Mouse (Mus musculus) lung, embryonic 15.5 days (tissue): ENCODE results near the gene Ubac2. TPM values are rescaled to one million over a fixed set of nuclear protein-coding genes. Genes with fewer than 3 reads are reported as not detected.

ENCODE experiments used
- ATAC-seq: fragments of 200-750 bp; cut with Nextera tagmentation; 2 replicates; pipeline ENCODE4 v1.8.0; 2017; ENCODE audit warnings: moderate number of reproducible peaks, borderline replicate concordance; ENCODE audit not compliant: low FRiP score, low TSS enrichment; ENCODE audit errors: extremely low read depth
- H3K27ac ChIP-seq: fragments of 300-500 bp; sonication (generic); 2 replicates; pipeline ENCODE4 v1.5.1; 2015; ENCODE audit warnings: moderate library complexity, mild to moderate bottlenecking, inconsistent platforms
- H3K27me3 ChIP-seq: fragments of 300-500 bp; sonication (generic); 2 replicates; pipeline ENCODE4 v1.6.1; 2015; ENCODE audit warnings: inconsistent platforms
- H3K36me3 ChIP-seq: fragments of 300-500 bp; sonication (generic); 2 replicates; pipeline ENCODE4 v1.6.1; 2015; ENCODE audit warnings: inconsistent platforms
- H3K4me1 ChIP-seq: fragments of 300-500 bp; sonication (generic); 2 replicates; pipeline ENCODE4 v1.6.1; 2015; ENCODE audit warnings: inconsistent platforms
- H3K4me2 ChIP-seq: fragments of 300-500 bp; sonication (generic); 2 replicates; pipeline ENCODE4 v1.6.1; 2015; ENCODE audit warnings: inconsistent platforms, mild to moderate bottlenecking, moderate library complexity
- H3K4me3 ChIP-seq: fragments of 300-500 bp; sonication (generic); 2 replicates; pipeline ENCODE4 v1.5.1; 2015; ENCODE audit warnings: mild to moderate bottlenecking, inconsistent platforms
- H3K9ac ChIP-seq: fragments of 300-500 bp; sonication (generic); 2 replicates; pipeline ENCODE4 v1.6.1; 2015; ENCODE audit warnings: inconsistent platforms
- H3K9me3 ChIP-seq: fragments of 300-500 bp; sonication (generic); 2 replicates; pipeline ENCODE4 v1.6.1; 2016; ENCODE audit warnings: inconsistent platforms
- WGBS: fragments of 180-500 bp; shearing (Covaris S2); methylation state at CpG from one replicate; pipeline ENCODE4 v1.1.7; 2015; 5-methylcytosine and 5-hydroxymethylcytosine counted together
- polyA plus RNA-seq: library from polyadenylated mRNA; unstranded; fragments of >200 nt; fragmentation: Nextera tagmentation; extraction: Ambion mirVana; gene quantifications from 2 replicates; pipeline ENCODE4 v1.2.1, GENCODE M21; 2015

Ubac2 gene
- polyA plus RNA-seq, 1 experiment from 2014 or later, result 60.4 TPM

- peak; percentile 37; the same call in 1 of the 2 replicates for ATAC-seq
- Histone ChIP-seq H3K4me3 (no peak overlapping the region), H3K9me3 (no peaks in the 10 kb centered on the region), H3K27me3 (no peaks in the 10 kb centered on the region), H3K9ac (no peak overlapping the region), H3K4me1 (peaks cover 6% of the 10 kb centered on the region; the same call in 1 of the 2 replicates), H3K36me3 (peaks cover 2% of the 10 kb centered on the region; the same call in 1 of the 2 replicates), H3K4me2 (no peak overlapping the region), H3K27ac (no peak overlapping the region)
- WGBS, result 79% methylated on average over 8 of the region's 8 CpGs
These were observed 118.4 kb downstream of the Ubac2 start for GRCm38 (mm10) chr14:121996786-121997185.

DNA sequence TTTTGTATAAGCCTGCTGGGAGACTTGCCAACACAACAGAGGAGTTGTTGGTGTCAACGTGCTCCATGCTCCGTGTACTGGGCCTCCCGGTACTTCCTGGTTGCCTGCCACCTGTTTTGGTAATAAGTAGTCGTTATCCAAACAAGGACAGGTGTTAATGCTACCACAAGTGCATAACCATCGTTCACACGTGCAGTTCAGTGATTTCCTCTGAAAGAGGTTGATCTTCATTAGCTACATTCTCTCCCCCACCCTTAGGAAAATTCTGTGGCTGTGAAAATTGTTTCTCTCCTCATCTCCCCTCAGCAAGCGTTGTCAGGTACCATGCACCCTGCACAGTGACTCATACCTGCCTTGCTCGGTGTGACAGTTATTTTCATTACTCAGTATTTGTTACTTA, 121.0 kb downstream of the Ubac2 start:
- no peaks in the 10 kb centered on the region for H3K9me3 ChIP-seq
- no peak overlapping the region for H3K27ac ChIP-seq
- H3K36me3 ChIP-seq, result peaks cover 2% of the 10 kb centered on the region; the same call in 1 of the 2 replicates
- no peak overlapping the region for H3K4me2 ChIP-seq
- peaks cover 6% of the 10 kb centered on the region; the same call in 1 of the 2 replicates for H3K4me1 ChIP-seq
- no peaks in the 10 kb centered on the region for H3K27me3 ChIP-seq
- H3K9ac ChIP-seq, result no peak overlapping the region
- WGBS, result 79% methylated on average over 8 of the region's 8 CpGs
- ATAC-seq, result no peak
- no peak overlapping the region for H3K4me3 ChIP-seq

- H3K27ac ChIP-seq, result no peak overlapping the region
- no peak overlapping the region for H3K9ac ChIP-seq
- no peaks in the 10 kb centered on the region for H3K9me3 ChIP-seq
- peaks cover 6% of the 10 kb centered on the region; the same call in 1 of the 2 replicates for H3K4me1 ChIP-seq
- no peaks in the 10 kb centered on the region for H3K36me3 ChIP-seq
- no peak overlapping the region for H3K4me3 ChIP-seq
- no peak for ATAC-seq
- H3K4me2 ChIP-seq, result no peak overlapping the region
- H3K27me3 ChIP-seq, result no peaks in the 10 kb centered on the region
- WGBS, result 90% methylated on average over 17 of the region's 17 CpGs
These were observed 122.1 kb downstream of the Ubac2 start for GRCm38 (mm10) chr14:122000346-122001105.

- Histone ChIP-seq H3K9ac (no peak overlapping the region), H3K4me2 (no peak overlapping the region), H3K9me3 (no peaks in the 10 kb centered on the region), H3K4me3 (no peak overlapping the region), H3K27me3 (no peaks in the 10 kb centered on the region), H3K27ac (no peak overlapping the region), H3K4me1 (no peaks in the 10 kb centered on the region), H3K36me3 (no peaks in the 10 kb centered on the region)
- 89% methylated on average over 7 of the region's 7 CpGs for WGBS
- no peak for ATAC-seq
These were observed 123.8 kb downstream of the Ubac2 start for GRCm38 (mm10) chr14:122002224-122002623.

DNA sequence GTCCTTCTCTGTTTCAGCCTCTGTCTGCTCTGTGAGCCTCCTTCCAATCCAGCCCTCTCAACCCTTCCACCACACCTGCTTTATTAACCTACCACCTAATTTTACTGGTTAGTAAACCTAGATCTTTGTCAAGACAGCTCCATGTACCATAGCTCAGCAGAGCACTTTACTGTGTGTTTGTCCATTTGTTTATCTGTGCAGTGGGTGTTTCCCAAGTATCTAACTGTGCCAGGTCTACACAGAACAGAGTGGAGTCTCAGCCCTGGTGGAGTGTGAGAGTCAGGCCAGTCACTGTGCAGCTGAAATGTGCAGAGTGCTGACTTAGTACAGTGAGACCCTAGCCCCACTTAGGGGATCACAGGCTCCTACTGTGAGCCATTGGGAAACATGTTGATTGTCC, 125.4 kb downstream of the Ubac2 start:
- ATAC-seq, result no peak
- Histone ChIP-seq H3K27me3 (no peaks in the 10 kb centered on the region), H3K36me3 (0 out of 2 replicates have a peak, but pooled peaks cover under 1% of the 10 kb centered on the region), H3K4me3 (no peak overlapping the region), H3K9ac (no peak overlapping the region), H3K9me3 (no peaks in the 10 kb centered on the region), H3K27ac (no peak overlapping the region), H3K4me1 (no peaks in the 10 kb centered on the region), H3K4me2 (no peak overlapping the region)

DNA sequence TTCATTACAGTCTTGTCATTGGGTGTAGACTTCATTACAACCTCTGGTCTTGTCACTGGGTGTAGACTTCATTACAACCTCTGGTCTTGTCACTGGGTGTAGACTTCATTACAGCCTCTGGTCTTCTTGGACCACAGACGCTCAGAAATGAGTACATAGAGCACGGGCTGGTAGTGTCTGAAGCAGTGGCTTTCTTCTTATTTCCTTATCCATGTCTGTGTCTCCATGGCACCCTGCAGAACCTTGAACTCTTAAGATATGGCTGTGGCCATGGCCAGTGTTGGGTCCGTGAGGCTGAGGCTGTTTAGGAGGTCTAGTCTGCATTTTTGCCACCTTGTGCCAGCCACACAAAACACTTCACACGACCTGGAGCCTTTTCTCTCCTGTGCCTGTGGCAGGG, 129.8 kb downstream of the Ubac2 start:
- H3K27me3 ChIP-seq, result no peaks in the 10 kb centered on the region
- no peak overlapping the region for H3K27ac ChIP-seq
- no peaks in the 10 kb centered on the region for H3K9me3 ChIP-seq
- H3K4me3 ChIP-seq, result no peak overlapping the region
- H3K36me3 ChIP-seq, result peaks cover 8% of the 10 kb centered on the region; the same call in 1 of the 2 replicates
- WGBS, result 85% methylated on average over 4 of the region's 4 CpGs
- no peaks in the 10 kb centered on the region for H3K4me1 ChIP-seq
- H3K4me2 ChIP-seq, result no peak overlapping the region
- no peak for ATAC-seq
- no peak overlapping the region for H3K9ac ChIP-seq

DNA sequence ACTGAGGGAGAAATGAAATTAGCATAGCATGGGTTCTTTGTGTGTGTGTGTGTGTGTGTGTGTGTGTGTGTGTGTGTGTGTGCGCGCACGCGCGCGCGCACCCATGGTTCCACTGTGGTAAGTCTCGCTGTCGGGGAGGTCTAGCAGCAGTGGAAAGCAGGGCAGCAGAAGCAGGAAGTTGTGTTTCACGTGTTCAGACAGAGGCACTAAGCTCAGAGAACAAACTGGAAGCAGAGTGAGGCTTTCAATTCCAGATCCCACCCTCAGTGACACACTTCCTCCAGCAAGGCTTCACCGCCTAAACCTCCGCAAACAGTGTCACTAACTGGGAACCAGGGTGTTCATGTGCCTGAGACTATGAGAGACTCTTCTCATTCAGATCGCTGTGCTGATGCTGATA, 131.1 kb downstream of the Ubac2 start:
- no peak overlapping the region for H3K27ac ChIP-seq
- H3K9me3 ChIP-seq, result no peaks in the 10 kb centered on the region
- no peaks in the 10 kb centered on the region for H3K27me3 ChIP-seq
- no peak overlapping the region for H3K4me3 ChIP-seq
- peaks cover 8% of the 10 kb centered on the region; the same call in 1 of the 2 replicates for H3K36me3 ChIP-seq
- 89% methylated on average over 13 of the region's 13 CpGs for WGBS
- no peak overlapping the region for H3K9ac ChIP-seq
- ATAC-seq, result no peak
- H3K4me2 ChIP-seq, result no peak overlapping the region
- H3K4me1 ChIP-seq, result no peaks in the 10 kb centered on the region

DNA sequence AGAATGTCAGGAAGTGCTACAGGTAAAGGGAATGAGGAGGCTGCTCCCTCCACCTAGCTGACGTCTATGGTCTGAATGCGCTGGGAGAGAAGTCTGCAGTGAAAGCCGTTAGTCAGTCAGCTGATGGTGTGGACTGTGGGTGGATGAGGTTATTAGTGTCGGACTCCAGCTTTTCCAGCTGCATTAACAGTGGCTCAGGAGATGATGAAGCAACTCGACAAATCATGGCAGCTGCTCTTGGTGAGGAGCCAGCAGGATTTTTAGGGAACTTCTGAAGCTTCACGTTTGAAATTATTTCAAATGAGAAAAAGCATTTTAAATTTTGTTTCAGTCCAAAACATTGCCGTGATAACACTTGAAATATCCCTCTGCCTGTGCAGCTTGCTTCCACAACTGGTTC, 131.9 kb downstream of the Ubac2 start:
- 79% methylated on average over 7 of the region's 7 CpGs for WGBS
- ATAC-seq, result no peak
- no peak overlapping the region for H3K4me3 ChIP-seq

DNA sequence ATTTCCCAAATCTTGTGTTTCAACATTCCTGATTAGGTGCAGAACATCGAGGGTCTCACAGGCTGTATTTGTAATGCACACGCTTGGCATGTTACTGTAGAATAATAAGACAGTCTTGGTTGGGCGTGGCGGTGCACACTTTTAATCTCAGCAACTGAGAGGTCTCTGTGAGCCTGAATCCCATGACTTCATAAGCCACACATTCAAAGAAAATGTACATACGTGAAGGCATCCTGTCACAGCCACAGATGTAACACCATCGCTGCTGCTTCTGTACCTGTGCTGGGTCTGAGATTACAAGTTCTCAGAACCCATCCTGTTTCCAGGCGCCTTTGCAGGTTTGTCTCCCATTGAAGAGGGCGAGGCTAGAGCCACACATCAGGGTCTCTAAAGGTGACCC, 133.3 kb downstream of the Ubac2 start:
- 91% methylated on average over 8 of the region's 8 CpGs for whole genome bisulfite sequencing
- no peak overlapping the region for H3K4me2 ChIP-seq
- no peaks in the 10 kb centered on the region for H3K4me1 ChIP-seq
- no peak overlapping the region for H3K9ac ChIP-seq
- no peaks in the 10 kb centered on the region for H3K27me3 ChIP-seq
- peaks cover 8% of the 10 kb centered on the region; the same call in 1 of the 2 replicates for H3K36me3 ChIP-seq
- no peak for ATAC-seq
- no peak overlapping the region for H3K27ac ChIP-seq
- H3K4me3 ChIP-seq, result no peak overlapping the region
- H3K9me3 ChIP-seq, result no peaks in the 10 kb centered on the region

More for the DNA sequence above, 131.9 kb downstream of the Ubac2 start:
- no peak overlapping the region for H3K27ac ChIP-seq
- H3K9ac ChIP-seq, result no peak overlapping the region
- peaks cover 8% of the 10 kb centered on the region; the same call in 1 of the 2 replicates for H3K36me3 ChIP-seq
- H3K9me3 ChIP-seq, result no peaks in the 10 kb centered on the region
- H3K4me2 ChIP-seq, result no peak overlapping the region
- H3K4me1 ChIP-seq, result no peaks in the 10 kb centered on the region
- no peaks in the 10 kb centered on the region for H3K27me3 ChIP-seq

DNA sequence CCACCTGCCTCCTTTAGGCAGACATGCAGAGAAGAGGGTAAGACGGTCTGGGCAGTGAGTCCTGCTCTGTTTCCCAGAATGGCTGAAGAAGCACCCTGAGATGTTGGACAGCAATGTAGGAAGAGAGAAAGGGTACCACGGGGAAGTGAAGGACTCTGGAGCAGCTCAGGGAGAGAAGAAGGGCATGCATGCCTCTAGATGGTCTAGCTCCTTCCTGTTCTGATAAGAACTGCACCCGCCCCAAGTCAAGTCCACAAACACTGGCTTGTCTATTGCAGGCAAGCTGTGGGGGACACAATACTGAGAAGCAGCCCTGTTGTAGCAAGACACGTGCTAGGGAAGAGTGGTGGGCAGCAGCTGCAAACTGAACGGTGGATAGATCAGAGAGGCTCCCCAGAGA, 133.8 kb downstream of the Ubac2 start:
- Histone ChIP-seq H3K4me1 (no peaks in the 10 kb centered on the region), H3K27me3 (no peaks in the 10 kb centered on the region), H3K36me3 (peaks cover 8% of the 10 kb centered on the region; the same call in 1 of the 2 replicates), H3K4me2 (no peak overlapping the region), H3K27ac (no peak overlapping the region), H3K9me3 (no peaks in the 10 kb centered on the region), H3K9ac (no peak overlapping the region), H3K4me3 (no peak overlapping the region)
- no peak for ATAC-seq
- 66% methylated on average over 5 of the region's 5 CpGs for WGBS

DNA sequence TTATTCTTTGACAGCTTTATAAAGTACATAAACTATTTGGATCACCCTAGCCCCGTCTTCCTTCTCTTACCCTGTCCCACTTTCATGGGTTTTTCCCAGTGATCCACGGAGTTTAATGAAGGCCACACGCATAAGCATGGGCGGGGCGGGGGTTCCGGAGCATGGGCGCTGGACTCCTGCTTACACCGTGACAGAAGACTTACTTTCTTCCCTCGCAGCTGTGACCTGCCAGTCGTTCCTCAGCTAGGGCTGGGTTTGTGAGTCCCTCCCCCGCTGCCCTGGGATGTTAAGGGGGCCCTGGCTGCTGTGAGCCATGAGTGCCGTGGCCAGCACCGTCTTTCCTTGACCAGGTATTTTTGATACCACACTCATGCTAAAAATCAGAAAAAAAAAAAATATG, 134.4 kb downstream of the Ubac2 start:
- no peak overlapping the region for H3K27ac ChIP-seq
- ATAC-seq, result no peak
- WGBS, result 72% methylated on average over 13 of the region's 13 CpGs
- no peaks in the 10 kb centered on the region for H3K4me1 ChIP-seq
- no peaks in the 10 kb centered on the region for H3K27me3 ChIP-seq
- no peak overlapping the region for H3K4me2 ChIP-seq
- peaks cover 8% of the 10 kb centered on the region; the same call in 1 of the 2 replicates for H3K36me3 ChIP-seq
- no peak overlapping the region for H3K9ac ChIP-seq
- no peak overlapping the region for H3K4me3 ChIP-seq
- H3K9me3 ChIP-seq, result no peaks in the 10 kb centered on the region

DNA sequence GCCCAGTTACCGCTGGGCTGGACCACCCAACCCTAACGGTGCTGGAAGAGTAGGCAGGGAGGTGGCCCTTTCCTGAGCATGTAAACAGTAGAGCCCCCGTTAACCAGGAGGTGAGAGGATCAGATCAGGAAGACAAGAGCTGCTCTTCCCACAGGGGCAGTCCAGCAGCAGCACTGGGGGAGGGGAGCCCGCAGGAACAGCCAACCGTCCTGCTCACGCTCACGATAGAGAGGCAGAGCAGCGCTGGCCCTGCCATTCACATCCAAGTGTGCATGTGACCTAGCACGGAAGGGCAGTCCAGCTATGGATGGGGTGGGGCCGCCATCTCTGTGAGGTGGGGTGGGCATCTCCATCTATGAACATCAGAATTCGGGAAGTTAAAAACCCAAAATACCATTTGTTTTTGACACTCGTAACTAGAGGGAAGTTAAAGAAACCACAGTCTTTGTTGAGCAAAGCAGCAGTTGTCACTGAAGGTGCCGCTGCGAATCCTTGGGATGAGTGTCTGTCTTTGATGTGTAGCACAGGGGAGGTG, 135.1 kb downstream of the Ubac2 start:
- no peak overlapping the region for H3K4me2 ChIP-seq
- no peak for ATAC-seq
- H3K9me3 ChIP-seq, result no peaks in the 10 kb centered on the region
- no peaks in the 10 kb centered on the region for H3K27me3 ChIP-seq
- no peak overlapping the region for H3K9ac ChIP-seq
- 62% methylated on average over 14 of the region's 14 CpGs for WGBS
- H3K4me1 ChIP-seq, result no peaks in the 10 kb centered on the region
- no peak overlapping the region for H3K4me3 ChIP-seq
- H3K27ac ChIP-seq, result no peak overlapping the region
- H3K36me3 ChIP-seq, result peaks cover 8% of the 10 kb centered on the region; the same call in 1 of the 2 replicates
